Mouse (Mus musculus) testis, adult 2 months (tissue): ENCODE measurements around the gene Mical2. TPM values are rescaled to one million over a fixed set of nuclear protein-coding genes. Genes with fewer than 3 reads are reported as not detected.

ENCODE experiments used
- H3K27ac ChIP-seq: fragments of 200-500 bp; 2 replicates; pipeline ENCODE4 v1.5.1; 2012; ENCODE audit warnings: low read depth, low read length; ENCODE audit not compliant: control insufficient read depth, insufficient read depth
- H3K27me3 ChIP-seq: fragments of 200-500 bp; 2 replicates; pipeline ENCODE4 v1.6.1; 2012; ENCODE audit warnings: mild to moderate bottlenecking, low read length, moderate library complexity; ENCODE audit not compliant: control insufficient read depth, insufficient read depth
- H3K36me3 ChIP-seq: fragments of 200-500 bp; 2 replicates; pipeline ENCODE4 v1.6.1; 2012; ENCODE audit warnings: mild to moderate bottlenecking, low read length; ENCODE audit not compliant: control insufficient read depth, insufficient read depth
- H3K4me1 ChIP-seq: fragments of 200-500 bp; 2 replicates; pipeline ENCODE4 v1.6.1; 2012; ENCODE audit warnings: low read length; ENCODE audit not compliant: control insufficient read depth, insufficient read depth
- H3K4me3 ChIP-seq: fragments of 200-500 bp; 2 replicates; pipeline ENCODE4 v1.5.1; 2012; ENCODE audit warnings: low read depth, mild to moderate bottlenecking, low read length, moderate library complexity, mixed read lengths; ENCODE audit not compliant: control insufficient read depth
- CTCF ChIP-seq: fragments of 200-500 bp; IDR thresholded peaks from 2 replicates; pipeline ENCODE4 v1.5.1; 2012; ENCODE audit warnings: low read depth, mild to moderate bottlenecking, inconsistent platforms, low read length, moderate library complexity; ENCODE audit not compliant: control insufficient read depth, insufficient read depth, insufficient replicate concordance
- POLR2A ChIP-seq: fragments of 200-500 bp; IDR thresholded peaks from 2 replicates; pipeline ENCODE4 v1.6.1; 2012; ENCODE audit warnings: low read depth, mild to moderate bottlenecking, inconsistent platforms, low read length, moderate library complexity; ENCODE audit not compliant: control insufficient read depth
- polyA plus RNA-seq: library from polyadenylated mRNA; depleted of rRNA; stranded (reverse); fragments of >200 nt; gene quantifications from 2 replicates; pipeline ENCODE4 v1.2.3, GENCODE M21; 2012

The Mical2 gene
- polyA plus RNA-seq, 1 experiment: 148 TPM

- no peak overlapping the region for H3K4me3 ChIP-seq
- TF ChIP-seq CTCF (no peak), POLR2A (no peak)
- H3K27ac ChIP-seq: no peak overlapping the region
- no peaks in the 10 kb centered on the region for H3K4me1 ChIP-seq
- no peaks in the 10 kb centered on the region for H3K27me3 ChIP-seq
- no peaks in the 10 kb centered on the region for H3K36me3 ChIP-seq
Observed at GRCm38 (mm10) chr7:112313670-112314069, 88.0 kb downstream of the Mical2 start.

- Histone ChIP-seq H3K4me1 (no peaks in the 10 kb centered on the region), H3K27me3 (no peaks in the 10 kb centered on the region), H3K36me3 (no peaks in the 10 kb centered on the region), H3K27ac (no peak overlapping the region), H3K4me3 (no peak overlapping the region)
- TF ChIP-seq POLR2A: no peak
- no peak for TF ChIP-seq CTCF
Observed at GRCm38 (mm10) chr7:112316239-112316638, 90.6 kb downstream of the Mical2 start.

GRCm38 (mm10) chr7:112317491-112317890, 91.8 kb downstream of the Mical2 start:
- Histone ChIP-seq H3K27me3 (no peaks in the 10 kb centered on the region), H3K27ac (no peak overlapping the region), H3K4me1 (no peaks in the 10 kb centered on the region), H3K4me3 (no peak overlapping the region), H3K36me3 (no peaks in the 10 kb centered on the region)
- no peak for TF ChIP-seq CTCF

- no peak overlapping the region for H3K27ac ChIP-seq
- no peak for TF ChIP-seq POLR2A
- no peak for TF ChIP-seq CTCF
- H3K4me3 ChIP-seq: no peak overlapping the region
- H3K4me1 ChIP-seq: no peaks in the 10 kb centered on the region
- H3K36me3 ChIP-seq: no peaks in the 10 kb centered on the region
- H3K27me3 ChIP-seq: no peaks in the 10 kb centered on the region
Observed at GRCm38 (mm10) chr7:112318306-112318705, 92.7 kb downstream of the Mical2 start.

GRCm38 (mm10) chr7:112319419-112319818, 93.8 kb downstream of the Mical2 start:
- Histone ChIP-seq H3K27me3 (no peaks in the 10 kb centered on the region), H3K36me3 (no peaks in the 10 kb centered on the region), H3K4me3 (no peak overlapping the region), H3K27ac (no peak overlapping the region), H3K4me1 (no peaks in the 10 kb centered on the region)
- TF ChIP-seq POLR2A (no peak), CTCF (no peak)

- Histone ChIP-seq H3K4me1 (no peaks in the 10 kb centered on the region), H3K27ac (no peak overlapping the region), H3K4me3 (no peak overlapping the region), H3K27me3 (no peaks in the 10 kb centered on the region), H3K36me3 (no peaks in the 10 kb centered on the region)
- TF ChIP-seq CTCF (no peak), POLR2A (no peak)
Observed at GRCm38 (mm10) chr7:112320052-112320730, 94.5 kb downstream of the Mical2 start.

GRCm38 (mm10) chr7:112321798-112322794, 96.4 kb downstream of the Mical2 start:
- H3K27me3 ChIP-seq: no peaks in the 10 kb centered on the region
- H3K4me1 ChIP-seq: no peaks in the 10 kb centered on the region
- no peak overlapping the region for H3K4me3 ChIP-seq
- H3K27ac ChIP-seq: no peak overlapping the region
- no peak for TF ChIP-seq CTCF
- no peak for TF ChIP-seq POLR2A
- H3K36me3 ChIP-seq: no peaks in the 10 kb centered on the region

GRCm38 (mm10) chr7:112324577-112324976, 98.9 kb downstream of the Mical2 start:
- H3K4me1 ChIP-seq: no peaks in the 10 kb centered on the region
- no peaks in the 10 kb centered on the region for H3K27me3 ChIP-seq
- H3K4me3 ChIP-seq: no peak overlapping the region
- H3K27ac ChIP-seq: no peak overlapping the region
- TF ChIP-seq POLR2A: no peak
- no peak for TF ChIP-seq CTCF
- no peaks in the 10 kb centered on the region for H3K36me3 ChIP-seq
